Mouse (Mus musculus): ENCODE measurements at regions not wholly inside any gene's neighbourhood (a gene's known extent, or its start where the extent isn't known, plus 50 kb on each side); places are given as distances from the start of the nearest gene placed in this dataset.

DNA sequence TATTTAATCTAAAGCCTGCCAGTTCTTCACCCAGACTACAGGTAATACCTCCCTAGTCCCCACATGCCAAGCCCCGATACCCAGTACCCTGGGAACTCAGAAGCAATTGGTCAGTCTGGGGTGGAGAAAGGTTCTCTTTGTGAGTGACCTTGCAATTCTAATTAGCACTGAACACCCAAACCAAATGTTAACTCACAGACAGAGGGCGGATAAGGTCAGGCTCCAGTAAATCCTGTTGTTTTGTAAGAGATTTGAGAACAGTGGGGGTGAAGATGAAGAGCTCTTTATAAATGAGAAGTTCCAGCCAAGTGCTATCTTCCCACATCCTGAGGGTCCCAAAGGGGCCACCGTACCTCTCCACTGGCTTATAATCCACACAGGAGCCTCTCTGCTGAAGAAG is 147.3 kb upstream of the Mylip start:
- TF ChIP-seq CTCF (IDR thresholded peaks at IDR 0.05 in 2 of 3, conservative IDR thresholded peaks at IDR 0.05 in 1 of 3; ENCODE audit: control insufficient read depth in 1 of 3, insufficient read depth in 1 of 3, low read depth in 2 of 3, low read length in 3 of 3, poor library complexity in 1 of 3, severe bottlenecking in 1 of 3) (no peak), E2F4 (IDR thresholded peaks at IDR 0.05; ENCODE audit: borderline replicate concordance, low read depth, low read length) (no peak), NELFE (IDR thresholded peaks at IDR 0.05; ENCODE audit: low read depth, low read length) (no peak), TAL1 (IDR thresholded peaks at IDR 0.05; ENCODE audit: low read length) (no peak), UBTF (IDR thresholded peaks at IDR 0.05; ENCODE audit: borderline replicate concordance, insufficient read depth, low read depth, low read length) (no peak), MAZ (IDR thresholded peaks at IDR 0.05; ENCODE audit: low read depth, low read length) (no peak), TBP (IDR thresholded peaks at IDR 0.05; ENCODE audit: low read depth, low read length) (no peak), TCF12 (IDR thresholded peaks at IDR 0.05; ENCODE audit: low read depth, low read length) (no peak), POLR2A (IDR thresholded peaks at IDR 0.05; ENCODE audit: control insufficient read depth in 1 of 2, insufficient read depth in 1 of 2, low read depth in 1 of 2, low read length in 2 of 2, poor library complexity in 1 of 2) (no peak)
